Mouse (Mus musculus) adrenal gland, postnatal 10 days (tissue): ENCODE data around the gene Ino80e. TPM values are rescaled to one million over a fixed set of nuclear protein-coding genes. Genes with fewer than 3 reads are reported as not detected.

Source experiments
- DNase-seq: peaks from one replicate; pipeline ENCODE4 v3.0.0; 2021; ENCODE audit warnings: mixed read lengths
- total RNA-seq, 2 experiments: library from RNA; stranded (reverse); gene quantifications; 2 replicates each; pipeline ENCODE4 v1.2.3; 2021

Ino80e gene
- total RNA-seq, 2 experiments from 2014 or later, result 35.4 to 45.6 TPM

DNA sequence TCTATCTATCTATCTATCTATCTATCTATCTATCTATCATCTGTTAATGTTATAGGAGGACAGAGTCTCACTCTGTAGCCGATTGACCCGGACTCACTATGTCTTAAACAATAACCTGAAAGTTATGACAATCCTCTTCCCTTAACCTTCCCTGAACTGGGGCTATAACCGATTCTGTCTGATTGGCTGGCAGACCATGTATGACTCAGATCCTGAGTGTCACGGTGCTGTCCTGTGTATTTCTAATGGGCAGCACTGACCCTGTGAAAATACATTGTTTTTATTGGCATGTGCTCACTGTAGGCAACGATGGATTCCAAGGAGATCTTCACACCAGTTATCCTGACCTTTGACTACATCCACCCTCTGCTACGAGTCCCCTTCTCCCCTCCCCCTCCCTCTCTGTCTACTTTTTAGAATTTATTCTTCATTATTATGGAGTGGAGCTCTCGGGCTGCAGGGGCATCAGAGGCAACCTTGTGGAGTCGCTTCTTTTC is 46.4 kb downstream of the Ino80e start:
- DNase-seq, result no peak

DNA sequence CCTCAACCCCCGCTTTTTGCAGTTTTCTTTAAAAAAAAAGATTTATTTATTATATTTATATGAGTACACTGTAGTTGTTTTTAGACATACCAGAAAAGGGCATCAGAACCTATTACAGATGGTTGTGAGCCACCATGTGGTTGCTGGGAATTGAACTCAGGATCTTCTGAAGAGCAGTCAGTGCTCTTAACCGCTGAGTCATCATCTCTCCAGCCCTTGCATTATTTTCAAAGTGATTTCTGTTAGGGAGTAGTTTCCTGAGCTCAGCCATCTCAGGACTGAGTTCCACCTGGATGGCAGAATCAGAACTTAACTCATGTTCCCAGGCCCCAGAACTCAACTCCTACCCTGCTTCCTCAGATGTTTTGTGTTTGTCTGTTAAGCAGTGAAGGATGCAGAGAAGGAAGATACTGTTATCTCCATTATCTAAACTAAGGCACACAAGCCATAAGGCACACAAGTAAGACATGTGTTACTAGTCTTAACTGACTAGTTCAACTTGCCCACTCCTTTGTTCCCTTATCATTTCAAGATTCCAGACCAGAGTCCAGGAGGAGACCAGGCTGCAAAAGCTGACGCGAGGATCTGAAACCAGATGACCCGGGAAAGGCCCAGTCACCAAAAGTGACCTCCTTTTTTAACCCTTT is 52.3 kb downstream of the Ino80e start:
- no peak for DNase-seq

DNA sequence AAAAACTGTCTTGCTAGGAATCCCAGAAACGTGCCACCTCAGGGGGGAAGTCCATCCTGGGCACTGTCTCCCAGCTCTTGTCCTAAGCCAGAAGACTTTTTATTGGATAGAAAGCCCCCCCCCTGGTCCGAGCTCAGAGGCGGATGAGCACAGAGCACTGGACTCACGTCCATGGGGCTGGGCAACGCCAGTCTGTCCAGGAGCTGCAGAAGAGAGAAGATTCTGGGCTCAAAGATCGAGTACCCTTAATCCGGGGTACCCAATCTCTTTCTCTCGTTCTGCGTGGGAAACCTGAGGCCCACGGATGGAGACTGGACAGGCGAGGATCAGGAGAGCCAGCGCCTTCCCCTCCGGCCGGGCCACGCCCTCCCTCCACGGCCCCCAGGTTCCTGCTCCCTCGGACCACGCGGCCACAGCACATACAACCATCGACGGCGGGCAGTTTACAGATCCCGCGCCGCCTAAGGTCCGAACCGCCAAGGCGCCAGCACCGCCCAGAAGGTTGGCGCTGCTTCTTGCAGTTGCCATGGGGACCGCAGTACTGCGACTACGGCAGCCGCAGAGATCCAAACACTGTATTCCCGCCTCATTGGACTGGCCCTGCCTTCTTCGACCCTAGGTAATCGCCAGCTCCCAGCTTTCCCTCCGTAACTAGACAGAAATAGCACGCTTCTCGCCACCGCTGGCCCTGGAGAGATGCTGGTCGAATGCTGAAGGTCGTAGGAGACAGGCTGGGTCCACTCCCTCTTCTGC is 53.3 kb downstream of the Ino80e start:
- DNase-seq, result peak; percentile 94

DNA sequence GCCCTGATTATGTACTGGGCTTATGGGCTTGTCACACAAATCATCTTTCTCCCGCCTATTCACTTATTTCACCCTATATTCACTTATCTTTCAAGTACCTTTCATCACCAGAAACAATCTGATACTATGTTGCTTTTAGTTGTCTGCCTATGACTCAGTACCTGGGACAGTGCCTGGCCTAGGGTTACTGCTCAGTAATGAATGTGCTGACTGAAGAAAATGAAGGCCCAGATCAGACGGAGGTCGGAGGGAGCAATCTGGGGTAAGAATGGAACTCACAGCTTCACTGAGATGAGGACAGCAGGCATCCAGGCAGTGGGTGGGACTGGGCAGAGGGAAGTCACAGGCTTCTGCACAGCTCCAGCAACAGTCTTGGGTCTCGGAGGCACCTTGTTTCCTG is 54.8 kb downstream of the Ino80e start:
- DNase-seq, result no peak

DNA sequence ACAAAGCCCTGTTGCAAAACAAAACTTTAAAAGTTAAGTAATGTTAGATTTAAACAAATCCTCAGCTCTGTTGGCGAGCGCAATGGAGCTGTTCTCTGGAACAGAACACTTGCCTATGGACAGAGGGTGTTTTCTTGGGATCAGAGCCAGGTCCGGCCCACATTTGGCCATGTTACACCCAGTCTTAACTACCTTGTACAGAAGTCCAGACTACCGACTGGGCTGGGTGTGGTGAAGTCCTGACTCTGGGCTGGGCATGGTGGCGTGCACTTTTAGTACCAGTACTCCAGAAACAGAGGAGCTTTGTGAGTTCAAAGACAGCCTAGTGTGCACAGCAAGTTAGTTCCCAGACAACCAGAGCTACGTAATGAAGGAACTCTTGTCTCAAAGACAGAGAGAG is 55.2 kb downstream of the Ino80e start:
- peak; percentile 73 for DNase-seq

DNA sequence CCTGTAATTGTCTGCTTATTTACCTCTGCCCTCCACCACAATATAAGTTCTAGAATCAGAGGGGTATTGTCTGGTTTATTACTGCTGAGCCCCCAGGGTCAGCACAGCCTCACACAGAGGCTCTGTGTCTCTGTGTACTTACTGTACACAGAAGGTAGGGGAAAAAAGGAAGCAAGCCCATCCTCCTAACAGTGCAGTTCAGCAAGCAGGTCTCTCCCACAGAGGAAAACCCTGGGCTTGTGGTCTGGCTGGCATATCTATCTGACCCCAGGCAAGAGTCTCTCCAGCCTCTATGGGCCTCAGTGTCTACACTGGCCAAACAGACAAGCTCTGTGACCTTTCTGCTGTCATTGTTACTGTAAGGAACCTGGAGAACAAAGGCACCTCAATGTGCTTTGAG is 58.4 kb downstream of the Ino80e start:
- no peak for DNase-seq

DNA sequence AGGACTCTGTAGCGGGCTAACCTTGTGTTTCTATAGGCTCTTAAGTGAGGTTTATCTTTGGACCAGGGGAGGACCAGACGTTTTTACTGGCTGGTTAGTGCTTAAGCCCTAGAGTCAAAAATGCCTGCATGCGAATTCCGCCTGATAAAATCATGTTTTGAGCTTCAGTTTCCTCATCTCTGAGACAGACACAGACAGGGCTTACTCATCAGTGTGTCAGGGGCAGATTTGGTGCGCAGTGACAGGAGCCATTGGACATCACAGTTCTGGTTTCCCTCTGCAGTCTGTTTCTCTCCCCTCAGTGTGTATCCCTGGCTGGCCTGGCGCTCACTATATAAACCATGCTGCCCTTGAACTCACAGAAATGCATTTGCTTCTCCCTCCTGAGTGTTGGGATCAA is 59.0 kb downstream of the Ino80e start:
- DNase-seq, result no peak

DNA sequence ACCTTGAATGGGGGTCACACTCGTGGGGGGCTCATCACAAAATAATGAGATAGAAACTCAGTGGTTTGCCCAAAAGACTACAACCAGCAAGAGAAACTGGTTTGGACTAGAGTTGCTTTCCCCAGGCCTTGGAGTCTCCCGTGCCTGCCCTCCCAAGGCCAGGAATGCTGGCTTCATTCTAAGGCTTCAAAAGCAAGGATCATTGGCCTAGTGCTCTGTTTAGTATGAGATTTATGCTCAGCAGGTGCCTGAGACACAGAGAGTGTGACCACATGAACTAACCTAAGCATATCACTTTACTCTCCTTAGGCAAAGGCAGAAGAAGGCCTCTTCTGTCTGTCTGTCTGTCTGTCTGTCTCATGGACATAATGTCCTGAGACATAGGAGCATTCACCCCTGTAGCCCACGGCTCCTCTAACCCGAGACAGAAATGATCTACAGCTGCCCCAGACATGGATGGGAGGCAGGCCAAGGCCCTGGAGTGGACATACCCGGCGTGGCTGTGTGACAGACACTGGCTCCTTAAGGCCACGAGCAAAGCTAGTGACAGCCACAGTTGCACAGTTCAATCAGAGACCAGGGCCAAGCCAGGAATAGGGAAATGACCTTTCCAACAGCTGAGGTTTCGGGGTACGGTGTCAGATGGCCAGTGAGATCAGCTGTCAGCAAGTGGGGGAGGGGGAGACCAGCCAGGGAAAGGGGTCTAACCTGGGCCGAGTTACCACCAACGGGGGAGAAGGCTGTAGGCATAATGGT is 59.9 kb downstream of the Ino80e start:
- DNase-seq, result peak; percentile 59

DNA sequence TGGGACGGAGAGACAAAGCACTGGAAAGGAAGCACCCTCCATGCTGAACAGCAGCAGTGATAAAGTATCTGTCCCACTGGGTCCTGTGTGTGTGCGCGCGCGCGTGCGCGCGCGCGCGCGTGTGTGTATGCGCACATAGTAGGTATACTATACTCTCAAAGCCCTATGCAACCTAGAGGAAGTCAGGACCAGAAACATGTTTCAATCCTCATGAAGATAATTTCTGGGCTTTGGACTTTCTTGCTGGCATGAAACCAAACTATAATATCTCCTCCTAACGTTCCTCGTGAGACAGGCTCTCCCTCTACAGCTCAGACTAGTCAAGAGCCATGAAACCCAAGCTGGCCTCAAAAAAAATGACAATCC is 61.1 kb downstream of the Ino80e start:
- DNase-seq, result no peak

Other genes starting within 250 kb of the Ino80e start
- gene Nupr1, start 231.5 kb downstream of the Ino80e start, total RNA-seq, result 10 to 100 TPM; 14.9 to 19.9 TPM
- 10 to 100 TPM; 31.3 to 46.9 TPM for gene Sgf29, start 213.1 kb downstream of the Ino80e start, total RNA-seq
- 100 to 1,000 TPM in 1 of 2 experiments, 10 to 100 TPM in 1; 53.9 to 125 TPM for gene Sult1a1, start 185.9 kb downstream of the Ino80e start, total RNA-seq
- 10 to 100 TPM; 67.6 to 81.0 TPM for gene Bola2, start 167.0 kb downstream of the Ino80e start, total RNA-seq
- gene Slx1b, start 166.6 kb downstream of the Ino80e start, total RNA-seq, result 10 to 100 TPM in 1 of 2 experiments, 1 to 10 TPM in 1; 8.2 to 15.0 TPM
- gene Coro1a, start 154.6 kb downstream of the Ino80e start, total RNA-seq, result 10 to 100 TPM; 36.1 to 39.3 TPM
- 100 to 1,000 TPM; 125 to 158 TPM for gene Mapk3, start 102.8 kb downstream of the Ino80e start, total RNA-seq
- 1 to 10 TPM; 3.4 to 8.6 TPM for gene Gdpd3, start 96.0 kb downstream of the Ino80e start, total RNA-seq
- 100 to 1,000 TPM; 140 to 147 TPM for gene Ypel3, start 85.4 kb downstream of the Ino80e start, total RNA-seq
- 1 to 10 TPM in 1 of 2 experiments, under 1 TPM in 1; 0.60 to 1.2 TPM for gene Tbx6, start 80.9 kb downstream of the Ino80e start, total RNA-seq
- gene Ppp4c, start 69.9 kb downstream of the Ino80e start, total RNA-seq, result 100 to 1,000 TPM; 103 to 107 TPM
- gene Fam57b, start 64.7 kb downstream of the Ino80e start, total RNA-seq, result 10 to 100 TPM; 29.0 to 36.1 TPM
- gene 4930451I11Rik, start 30.7 kb downstream of the Ino80e start, total RNA-seq, result not detected
- 1 to 10 TPM in 1 of 2 experiments, under 1 TPM in 1; 0.82 to 1.0 TPM for gene Doc2a, start 15.0 kb downstream of the Ino80e start, total RNA-seq
- gene Hirip3, start 405 bp downstream of the Ino80e start, total RNA-seq, result 10 to 100 TPM; 21.2 to 28.6 TPM
- gene Taok2, start 22.3 kb upstream of the Ino80e start, total RNA-seq, result 10 to 100 TPM; 69.7 to 85.8 TPM
- gene Tmem219, start 60.5 kb upstream of the Ino80e start, total RNA-seq, result 10 to 100 TPM; 32.1 to 32.3 TPM
- gene Kctd13, start 66.5 kb upstream of the Ino80e start, total RNA-seq, result 10 to 100 TPM; 18.4 to 23.0 TPM
- 1 to 10 TPM; 1.9 to 2.0 TPM for gene Asphd1, start 87.2 kb upstream of the Ino80e start, total RNA-seq
- 10 to 100 TPM; 38.8 to 58.2 TPM for gene Sez6l2, start 88.2 kb upstream of the Ino80e start, total RNA-seq
- 10 to 100 TPM; 70.6 to 76.4 TPM for gene Cdipt, start 113.5 kb upstream of the Ino80e start, total RNA-seq
- 1 to 10 TPM; 1.6 to 2.7 TPM for gene Cdiptos, start 113.7 kb upstream of the Ino80e start, total RNA-seq
- gene Mvp, start 152.2 kb upstream of the Ino80e start, total RNA-seq, result 10 to 100 TPM; 55.7 to 60.9 TPM
- gene Pagr1b, start 154.1 kb upstream of the Ino80e start, total RNA-seq, result not detected
- gene Pagr1a, start 155.0 kb upstream of the Ino80e start, total RNA-seq, result 10 to 100 TPM; 10.1 to 19.1 TPM
- gene Gm42742, start 158.7 kb upstream of the Ino80e start, total RNA-seq, result 10 to 100 TPM; 17.7 to 22.5 TPM
- 1 to 10 TPM; 3.1 to 5.8 TPM for gene Prrt2, start 158.8 kb upstream of the Ino80e start, total RNA-seq
- gene Maz, start 164.7 kb upstream of the Ino80e start, total RNA-seq, result 100 to 1,000 TPM; 135 to 159 TPM
- gene Kif22, start 180.1 kb upstream of the Ino80e start, total RNA-seq, result 10 to 100 TPM; 21.6 to 28.7 TPM
- under 1 TPM in 1 of 2 experiments, not detected in 1; 0.51 TPM for gene Zg16, start 225.0 kb upstream of the Ino80e start, total RNA-seq
- 1 to 10 TPM; 3.3 TPM for gene AI467606, start 229.0 kb upstream of the Ino80e start, total RNA-seq